Mouse (Mus musculus) heart, embryonic 12.5 days (tissue): ENCODE measurements around the gene Acer3. TPM values are rescaled to one million over a fixed set of nuclear protein-coding genes. Genes with fewer than 3 reads are reported as not detected.

Experiments used
- ATAC-seq: fragments of 200-750 bp; cut with Nextera tagmentation; 2 replicates; pipeline ENCODE4 v1.8.0; 2017; ENCODE audit warnings: moderate TSS enrichment, moderate library complexity; ENCODE audit not compliant: insufficient number of reproducible peaks, low FRiP score
- H3K27ac ChIP-seq: fragments of 300-500 bp; sonication (generic); 2 replicates; pipeline ENCODE4 v1.5.1; 2016; ENCODE audit warnings: mild to moderate bottlenecking, moderate library complexity; ENCODE audit not compliant: poor library complexity, severe bottlenecking
- H3K27me3 ChIP-seq: fragments of 300-500 bp; sonication (generic); replicated peaks from 2 replicates; pipeline ENCODE4 v1.6.1; 2016; ENCODE audit warnings: mild to moderate bottlenecking, moderate library complexity
- H3K36me3 ChIP-seq: fragments of 300-500 bp; sonication (generic); 2 replicates; pipeline ENCODE4 v1.6.1; 2016; ENCODE audit warnings: mild to moderate bottlenecking, moderate library complexity
- H3K4me1 ChIP-seq: fragments of 300-500 bp; sonication (generic); replicated peaks from 2 replicates; pipeline ENCODE4 v1.6.1; 2016; ENCODE audit warnings: mild to moderate bottlenecking
- H3K4me2 ChIP-seq: fragments of 300-500 bp; sonication (generic); 2 replicates; pipeline ENCODE4 v1.6.1; 2016; ENCODE audit warnings: mild to moderate bottlenecking, moderate library complexity
- H3K4me3 ChIP-seq: fragments of 300-500 bp; sonication (generic); 2 replicates; pipeline ENCODE4 v1.5.1; 2016; ENCODE audit warnings: mild to moderate bottlenecking
- H3K9ac ChIP-seq: fragments of 300-500 bp; sonication (generic); 2 replicates; pipeline ENCODE4 v1.6.1; 2016; ENCODE audit warnings: mild to moderate bottlenecking, moderate library complexity
- H3K9me3 ChIP-seq: fragments of 300-500 bp; sonication (generic); replicated peaks from 2 replicates; pipeline ENCODE4 v1.6.1; 2016; ENCODE audit warnings: mild to moderate bottlenecking, moderate library complexity
- WGBS: fragments of 180-500 bp; shearing (Covaris S2); methylation state at CpG from one replicate; pipeline ENCODE4 v1.1.7; 2016; 5-methylcytosine and 5-hydroxymethylcytosine counted together
- polyA plus RNA-seq: library from polyadenylated mRNA; unstranded; fragments of >200 nt; fragmentation: Nextera tagmentation; extraction: Ambion mirVana; gene quantifications from 2 replicates; pipeline ENCODE4 v1.2.1, GENCODE M21; 2016

The Acer3 gene
- polyA plus RNA-seq, 1 experiment from 2014 or later = 22.9 TPM

- no peaks in the 10 kb centered on the region for H3K36me3 ChIP-seq
- no peak for ATAC-seq
- WGBS = 67% methylated on average over 6 of the region's 6 CpGs
- peaks cover 74% of the 10 kb centered on the region for H3K4me1 ChIP-seq
- H3K9me3 ChIP-seq = no peaks in the 10 kb centered on the region
- no peak overlapping the region for H3K27ac ChIP-seq
- no peaks in the 10 kb centered on the region for H3K27me3 ChIP-seq
- no peak overlapping the region for H3K4me3 ChIP-seq
- no peak overlapping the region for H3K4me2 ChIP-seq
- H3K9ac ChIP-seq = no peak overlapping the region
Observed at GRCm38 (mm10) chr7:98162239-98162638, 158.8 kb downstream of the Acer3 start.

GRCm38 (mm10) chr7:98160041-98160740 lies 160.8 kb downstream of the Acer3 start:
- Histone ChIP-seq H3K4me3 (no peak overlapping the region), H3K36me3 (no peaks in the 10 kb centered on the region), H3K4me1 (peaks cover 89% of the 10 kb centered on the region), H3K27me3 (no peaks in the 10 kb centered on the region), H3K9me3 (no peaks in the 10 kb centered on the region), H3K9ac (peak overlapping the region; percentile 2; the same call in 1 of the 2 replicates), H3K27ac (peak overlapping the region; percentile 67), H3K4me2 (no peak overlapping the region)
- no peak for ATAC-seq
- WGBS = 32% methylated on average over 8 of the region's 8 CpGs

DNA sequence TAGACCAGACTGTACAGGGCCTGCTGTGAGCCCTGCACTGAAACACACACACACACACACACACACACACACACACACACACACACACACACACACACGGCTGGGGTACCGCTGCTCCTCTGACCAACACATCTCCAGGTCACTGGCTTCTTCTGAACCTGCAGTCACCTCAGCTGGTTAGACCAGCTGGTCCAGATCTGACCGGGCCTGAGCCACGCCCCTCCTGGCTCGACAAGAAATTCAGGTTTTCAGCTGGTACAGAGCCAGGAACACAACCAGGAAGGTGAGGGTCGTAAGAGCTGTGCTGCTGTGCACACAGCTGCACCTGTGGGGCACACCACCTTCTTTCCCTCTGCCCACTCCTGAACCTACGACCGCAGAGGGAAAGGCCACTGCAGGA lies 162.5 kb downstream of the Acer3 start:
- ATAC-seq = no peak
- 59% methylated on average over 7 of the region's 8 CpGs for WGBS

GRCm38 (mm10) chr7:98157636-98158332 lies 163.2 kb downstream of the Acer3 start:
- Histone ChIP-seq H3K4me2 (no peak overlapping the region), H3K4me1 (peaks cover 73% of the 10 kb centered on the region)

More for the DNA sequence above, 162.5 kb downstream of the Acer3 start:
- no peak overlapping the region for H3K27ac ChIP-seq
- no peak overlapping the region for H3K4me3 ChIP-seq
- H3K4me1 ChIP-seq = peaks cover 73% of the 10 kb centered on the region
- no peaks in the 10 kb centered on the region for H3K36me3 ChIP-seq
- H3K9me3 ChIP-seq = no peaks in the 10 kb centered on the region
- no peak overlapping the region for H3K4me2 ChIP-seq
- no peak overlapping the region for H3K9ac ChIP-seq
- H3K27me3 ChIP-seq = no peaks in the 10 kb centered on the region

More at GRCm38 (mm10) chr7:98157636-98158332, 163.2 kb downstream of the Acer3 start:
- Histone ChIP-seq H3K9ac (no peak overlapping the region), H3K36me3 (no peaks in the 10 kb centered on the region), H3K4me3 (no peak overlapping the region), H3K27me3 (no peaks in the 10 kb centered on the region), H3K9me3 (no peaks in the 10 kb centered on the region), H3K27ac (0 out of 2 replicates have a peak overlapping the region, but pooled peaks have one; percentile 28)
- no peak for ATAC-seq
- WGBS = 40% methylated on average over 5 of the region's 5 CpGs

Other genes starting within 250 kb of the Acer3 start
- 13.6 and 14.4 TPM in 2 replicates for gene Myo7a, start 201.7 kb downstream of the Acer3 start, polyA plus RNA-seq
- gene Omp, start 175.7 kb downstream of the Acer3 start, polyA plus RNA-seq = 0.19 and 0.20 TPM in 2 replicates
- gene Capn5, start 142.9 kb downstream of the Acer3 start, polyA plus RNA-seq = 7.4 and 8.0 TPM in 2 replicates
- gene B3gnt6, start 121.7 kb downstream of the Acer3 start, polyA plus RNA-seq = 0.10 TPM in 1 of 2 replicates, not detected in the other
- gene Tsku, start 40.1 kb upstream of the Acer3 start, polyA plus RNA-seq = 6.3 and 7.0 TPM in 2 replicates
- gene Gucy2d, start 119.2 kb upstream of the Acer3 start, polyA plus RNA-seq = not detected in 2 replicates
- gene Lrrc32, start 168.1 kb upstream of the Acer3 start, polyA plus RNA-seq = 7.5 TPM in 2 replicates